Mouse (Mus musculus) myocyte (in vitro differentiated cells): ENCODE data around the gene Ifne. TPM values are rescaled to one million over a fixed set of nuclear protein-coding genes. Genes with fewer than 3 reads are reported as not detected.

Experiments
- H3K27me3 ChIP-seq: one replicate; pipeline ENCODE4 v1.6.1; 2011; ENCODE audit not compliant: control insufficient read depth, insufficient read depth, insufficient read length
- H3K36me3 ChIP-seq: one replicate; pipeline ENCODE4 v1.6.1; 2011; ENCODE audit not compliant: control insufficient read depth, insufficient read depth
- H3K4me2 ChIP-seq: one replicate; pipeline ENCODE4 v1.6.1; 2011; ENCODE audit warnings: low read depth, control low read depth
- H3K4me3 ChIP-seq: one replicate; pipeline ENCODE4 v1.5.1; 2011; ENCODE audit warnings: mild to moderate bottlenecking, control low read depth, moderate library complexity
- H3K79me2 ChIP-seq: one replicate; pipeline ENCODE4 v1.6.1; 2011; ENCODE audit not compliant: control insufficient read depth, insufficient read depth
- H3ac ChIP-seq: one replicate; pipeline ENCODE4 v1.6.1; 2011; ENCODE audit not compliant: control insufficient read depth, insufficient read length
- CEBPB ChIP-seq: IDR thresholded peaks from 2 replicates; pipeline ENCODE4 v1.6.1; 2011; ENCODE audit warnings: mild to moderate bottlenecking, moderate library complexity; ENCODE audit not compliant: poor library complexity, insufficient read depth, severe bottlenecking
- E2F4 ChIP-seq: IDR thresholded peaks from one replicate; pipeline ENCODE4 v1.6.1; 2011; ENCODE audit warnings: mild to moderate bottlenecking, control low read depth, moderate library complexity; ENCODE audit not compliant: insufficient read depth
- MAX ChIP-seq: IDR thresholded peaks from one replicate; pipeline ENCODE4 v1.6.1; 2011; ENCODE audit warnings: low read depth, mild to moderate bottlenecking, control low read depth
- MYOD1 ChIP-seq, 3 experiments: IDR thresholded peaks; one replicate each; pipeline ENCODE4 v1.6.1; 2011; ENCODE audit warnings: control low read depth in 2 of 3, low read depth in 2 of 3, mild to moderate bottlenecking in 2 of 3, moderate library complexity in 1 of 3; ENCODE audit not compliant: insufficient read length in 2 of 3, control insufficient read depth in 1 of 3
- MYOG ChIP-seq, 3 experiments: IDR thresholded peaks; one replicate each; pipeline ENCODE4 v1.6.1; 2011; ENCODE audit warnings: control low read depth in 2 of 3, low read depth in 2 of 3, mild to moderate bottlenecking in 2 of 3; ENCODE audit not compliant: insufficient read length in 2 of 3, control insufficient read depth in 1 of 3, insufficient read depth in 1 of 3
- POLR2A ChIP-seq: IDR thresholded peaks from one replicate; pipeline ENCODE4 v1.6.1; 2011; ENCODE audit warnings: low read depth, mild to moderate bottlenecking, control low read depth, moderate library complexity; ENCODE audit not compliant: insufficient read length
- POLR2AphosphoS2 ChIP-seq: IDR thresholded peaks from one replicate; pipeline ENCODE4 v1.6.1; 2011; ENCODE audit warnings: low read depth, control low read depth; ENCODE audit not compliant: insufficient read length
- REST ChIP-seq: IDR thresholded peaks from one replicate; pipeline ENCODE4 v1.6.1; 2011; ENCODE audit warnings: mild to moderate bottlenecking, control low read depth, moderate library complexity; ENCODE audit not compliant: insufficient read depth, insufficient read length
- SRF ChIP-seq: IDR thresholded peaks from one replicate; pipeline ENCODE4 v1.6.1; 2011; ENCODE audit warnings: low read depth; ENCODE audit not compliant: control insufficient read depth, insufficient read length
- TCF12 ChIP-seq: IDR thresholded peaks from one replicate; pipeline ENCODE4 v1.6.1; 2011; ENCODE audit warnings: mild to moderate bottlenecking, control low read depth; ENCODE audit not compliant: poor library complexity, insufficient read depth, severe bottlenecking
- TCF3 ChIP-seq: IDR thresholded peaks from one replicate; pipeline ENCODE4 v1.6.1; 2011; ENCODE audit warnings: low read depth, control low read depth; ENCODE audit not compliant: insufficient read length
- USF1 ChIP-seq: IDR thresholded peaks from one replicate; pipeline ENCODE4 v1.6.1; 2011; ENCODE audit warnings: low read depth, mild to moderate bottlenecking, control low read depth, moderate library complexity
- polyA plus RNA-seq: library from polyadenylated mRNA; unstranded; fragments of >200 nt; fragmentation: generic; extraction: Trizol; gene quantifications from one replicate; pipeline ENCODE4 v1.2.1, GENCODE M21; 2012; ENCODE audit warnings: missing spikeins

Ifne gene
- polyA plus RNA-seq, 1 experiment, result not detected

DNA sequence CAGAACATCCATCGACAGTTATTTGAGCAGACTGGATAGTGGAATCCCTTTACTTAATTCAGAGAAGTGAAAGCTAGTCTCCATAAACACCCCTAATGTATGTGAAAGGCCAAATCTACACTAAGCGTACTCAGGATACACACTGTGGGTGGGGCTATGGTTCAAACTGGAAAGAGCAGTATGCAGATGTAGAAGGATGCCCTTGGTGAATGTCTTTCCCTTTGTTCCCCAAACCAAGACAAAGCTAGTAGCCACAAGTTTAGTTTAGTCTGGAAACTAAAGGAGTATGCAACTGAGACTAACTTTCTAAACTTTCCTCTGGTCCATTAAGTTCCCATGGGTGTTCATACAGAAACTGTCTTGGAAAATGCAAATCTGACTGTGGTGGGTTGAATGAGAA is 45.5 kb upstream of the Ifne start:
- Histone ChIP-seq H3K79me2 (peaks cover 91% of the 10 kb centered on the region), H3K4me2 (no peak overlapping the region), H3K4me3 (no peak overlapping the region), H3K27me3 (no peaks in the 10 kb centered on the region), H3ac (no peak overlapping the region), H3K36me3 (peaks cover 60% of the 10 kb centered on the region)
- TF ChIP-seq POLR2A, result no peak
- TF ChIP-seq E2F4, result no peak
- TF ChIP-seq REST, result no peak
- no peak for TF ChIP-seq MYOD1 (IDR thresholded peaks at IDR 0.05; ENCODE audit: control insufficient read depth in 1 of 3, insufficient read length in 2 of 3, low read depth in 2 of 3)
- TF ChIP-seq SRF, result no peak
- no peak for TF ChIP-seq USF1
- no peak for TF ChIP-seq MYOG (IDR thresholded peaks at IDR 0.05; ENCODE audit: control insufficient read depth in 1 of 3, insufficient read depth in 1 of 3, insufficient read length in 2 of 3, low read depth in 2 of 3)
- no peak for TF ChIP-seq TCF3
- TF ChIP-seq MAX, result no peak
- no peak for TF ChIP-seq TCF12

DNA sequence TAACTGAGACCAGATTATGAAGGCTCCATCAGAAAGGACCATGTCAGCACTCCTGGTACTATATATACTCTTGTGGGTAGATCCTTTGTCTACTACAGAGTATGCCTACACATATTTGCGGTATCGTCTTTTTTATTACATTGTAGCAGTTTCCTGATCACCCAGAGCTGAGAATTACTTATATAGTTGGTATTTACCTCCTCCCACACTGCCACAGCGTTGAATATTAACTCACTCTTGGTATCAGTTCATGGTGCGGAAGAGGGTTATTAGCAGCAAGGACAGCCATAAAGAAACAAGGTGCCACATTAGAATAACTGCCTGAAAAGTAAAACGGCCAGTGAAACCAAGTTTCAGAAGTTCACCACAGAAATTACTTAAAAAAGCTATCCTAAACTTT is 41.3 kb upstream of the Ifne start:
- H3K36me3 ChIP-seq, result peaks cover 51% of the 10 kb centered on the region
- H3K79me2 ChIP-seq, result peaks cover 100% of the 10 kb centered on the region
- no peak for TF ChIP-seq SRF
- TF ChIP-seq MYOG (IDR thresholded peaks at IDR 0.05; ENCODE audit: control insufficient read depth in 1 of 3, insufficient read depth in 1 of 3, insufficient read length in 2 of 3, low read depth in 2 of 3), result no peak
- no peak for TF ChIP-seq CEBPB
- no peak for TF ChIP-seq REST
- TF ChIP-seq MYOD1 (IDR thresholded peaks at IDR 0.05; ENCODE audit: control insufficient read depth in 1 of 3, insufficient read length in 2 of 3, low read depth in 2 of 3), result no peak
- no peak for TF ChIP-seq POLR2A
- no peak overlapping the region for H3K4me3 ChIP-seq
- no peak overlapping the region for H3ac ChIP-seq
- no peak overlapping the region for H3K4me2 ChIP-seq
- no peaks in the 10 kb centered on the region for H3K27me3 ChIP-seq

DNA sequence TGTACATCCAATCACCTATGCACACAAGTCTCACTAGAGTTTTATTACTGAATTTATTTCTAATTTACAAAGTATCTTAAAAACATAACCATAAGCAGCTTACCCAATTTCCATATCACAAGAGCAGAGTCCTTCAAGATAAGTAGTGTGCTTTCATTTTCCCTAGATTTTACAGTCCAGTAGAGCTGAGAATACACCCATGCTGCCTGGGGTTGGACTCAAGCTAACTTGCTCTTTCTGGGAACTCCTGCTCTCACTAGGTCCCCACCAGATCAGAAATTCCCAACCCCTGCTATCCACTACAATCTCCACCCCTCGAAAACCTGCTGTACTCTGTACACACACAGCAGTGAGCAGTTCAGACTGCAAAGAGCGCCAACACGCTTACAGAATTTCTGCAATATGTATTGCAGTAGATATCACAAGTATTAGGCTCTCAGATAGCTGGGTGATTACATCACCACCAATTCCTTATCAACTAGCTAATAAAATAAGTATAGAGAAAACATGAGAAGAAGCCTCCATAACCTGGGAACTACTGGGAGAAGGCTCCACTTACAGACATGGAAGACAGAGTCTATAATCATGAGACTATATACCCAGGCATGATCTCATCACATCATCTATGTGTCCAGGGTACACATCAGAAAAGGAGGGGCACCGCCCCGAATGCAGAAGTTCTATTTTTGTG is 37.9 kb upstream of the Ifne start:
- no peak overlapping the region for H3ac ChIP-seq
- no peaks in the 10 kb centered on the region for H3K27me3 ChIP-seq
- no peak overlapping the region for H3K4me2 ChIP-seq
- H3K36me3 ChIP-seq, result peaks cover 20% of the 10 kb centered on the region
- H3K79me2 ChIP-seq, result peaks cover 98% of the 10 kb centered on the region
- TF ChIP-seq MAX (no peak), SRF (no peak), CEBPB (no peak), TCF12 (no peak), USF1 (no peak), E2F4 (no peak), TCF3 (no peak), POLR2A (no peak), MYOD1 (IDR thresholded peaks at IDR 0.05; ENCODE audit: control insufficient read depth in 1 of 3, insufficient read length in 2 of 3, low read depth in 2 of 3) (no peak), REST (no peak), POLR2AphosphoS2 (no peak), MYOG (IDR thresholded peaks at IDR 0.05; ENCODE audit: control insufficient read depth in 1 of 3, insufficient read depth in 1 of 3, insufficient read length in 2 of 3, low read depth in 2 of 3) (no peak)
- H3K4me3 ChIP-seq, result no peak overlapping the region

DNA sequence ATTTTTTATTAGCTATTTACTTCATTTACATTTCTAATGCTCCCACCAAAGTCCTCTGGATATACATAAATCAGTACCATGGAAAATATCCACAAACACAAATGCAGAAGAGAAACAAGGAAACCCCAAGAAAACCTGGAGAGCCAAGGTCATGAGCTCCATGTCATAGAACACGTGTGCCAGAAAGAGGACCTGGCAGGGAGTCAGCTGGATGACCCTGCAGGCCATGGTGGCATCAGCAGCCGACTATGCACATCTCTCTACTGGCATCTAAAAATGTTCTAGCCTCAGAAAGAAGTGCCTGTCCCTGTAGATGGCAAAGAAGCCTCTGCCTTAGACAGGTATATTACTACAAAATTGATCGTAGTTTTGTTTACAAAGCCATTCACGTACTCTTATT is 36.3 kb upstream of the Ifne start:
- Histone ChIP-seq H3K4me2 (no peak overlapping the region), H3K4me3 (no peak overlapping the region), H3K36me3 (peaks cover 11% of the 10 kb centered on the region), H3K27me3 (no peaks in the 10 kb centered on the region), H3ac (no peak overlapping the region), H3K79me2 (peaks cover 98% of the 10 kb centered on the region)
- TF ChIP-seq MYOG (IDR thresholded peaks at IDR 0.05; ENCODE audit: control insufficient read depth in 1 of 3, insufficient read depth in 1 of 3, insufficient read length in 2 of 3, low read depth in 2 of 3), result no peak
- no peak for TF ChIP-seq POLR2AphosphoS2
- no peak for TF ChIP-seq SRF
- no peak for TF ChIP-seq TCF3
- TF ChIP-seq USF1, result no peak
- TF ChIP-seq MAX, result no peak
- no peak for TF ChIP-seq TCF12
- TF ChIP-seq CEBPB, result no peak
- TF ChIP-seq REST, result no peak
- TF ChIP-seq E2F4, result no peak
- no peak for TF ChIP-seq MYOD1 (IDR thresholded peaks at IDR 0.05; ENCODE audit: control insufficient read depth in 1 of 3, insufficient read length in 2 of 3, low read depth in 2 of 3)
- TF ChIP-seq POLR2A, result no peak

DNA sequence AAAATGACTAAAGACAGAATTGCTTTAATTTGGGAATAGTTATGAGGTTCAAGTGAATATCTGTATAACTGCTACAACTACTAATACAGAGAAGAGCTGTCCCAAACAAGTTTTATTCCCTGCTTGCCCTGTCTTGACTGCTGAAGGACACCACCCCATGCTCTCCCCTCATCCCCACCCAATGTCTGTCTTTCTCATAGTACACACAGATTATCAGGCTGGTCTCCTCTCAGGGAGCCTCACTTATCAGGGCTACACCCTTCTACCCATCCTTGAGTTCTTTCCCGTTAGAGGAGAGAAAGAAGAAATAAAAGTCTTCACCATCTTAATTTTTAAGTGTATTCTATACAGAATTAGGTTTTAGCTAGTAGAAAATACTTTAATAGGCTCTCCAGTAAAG is 34.0 kb upstream of the Ifne start:
- H3K79me2 ChIP-seq, result peaks cover 88% of the 10 kb centered on the region
- H3K36me3 ChIP-seq, result peaks cover 24% of the 10 kb centered on the region
- H3K27me3 ChIP-seq, result no peaks in the 10 kb centered on the region
- no peak overlapping the region for H3K4me2 ChIP-seq
- H3ac ChIP-seq, result no peak overlapping the region
- no peak overlapping the region for H3K4me3 ChIP-seq
- TF ChIP-seq MYOG (IDR thresholded peaks at IDR 0.05; ENCODE audit: control insufficient read depth in 1 of 3, insufficient read depth in 1 of 3, insufficient read length in 2 of 3, low read depth in 2 of 3) (no peak), USF1 (no peak), E2F4 (no peak), CEBPB (no peak), POLR2AphosphoS2 (no peak), POLR2A (no peak), REST (no peak), TCF12 (no peak)
